Mouse (Mus musculus) E14TG2a.4 (cell line): ENCODE measurements around the gene Pdzd4.

Experiments
- CTCF ChIP-seq: conservative IDR thresholded peaks from 2 replicates; pipeline ENCODE4 v1.5.1; 2014; ENCODE audit warnings: low read length
- NANOG ChIP-seq: IDR thresholded peaks from 2 replicates; pipeline ENCODE4 v1.6.1; 2014; ENCODE audit warnings: borderline replicate concordance, low read length, mixed read lengths
- POU5F1 ChIP-seq: IDR thresholded peaks from 2 replicates; pipeline ENCODE4 v1.6.1; 2014; ENCODE audit warnings: low read length, borderline replicate concordance

- TF ChIP-seq CTCF (no peak), NANOG (no peak), POU5F1 (no peak)
These were observed 8.0 kb downstream of the Pdzd4 start for GRCm38 (mm10) chrX:73816596-73817314.
